Mouse (Mus musculus) brain, embryonic 18.5 days (tissue): ENCODE measurements around the gene E130208F15Rik.
A peak's percentile ranks its signal among the peaks of the same experiment; 100 is the strongest.

Experiments used
- DNase-seq: peaks from one replicate; pipeline ENCODE4 v3.0.0-alpha.2; 2012; ENCODE audit warnings: low read depth, low spot score

E130208F15Rik gene

DNA sequence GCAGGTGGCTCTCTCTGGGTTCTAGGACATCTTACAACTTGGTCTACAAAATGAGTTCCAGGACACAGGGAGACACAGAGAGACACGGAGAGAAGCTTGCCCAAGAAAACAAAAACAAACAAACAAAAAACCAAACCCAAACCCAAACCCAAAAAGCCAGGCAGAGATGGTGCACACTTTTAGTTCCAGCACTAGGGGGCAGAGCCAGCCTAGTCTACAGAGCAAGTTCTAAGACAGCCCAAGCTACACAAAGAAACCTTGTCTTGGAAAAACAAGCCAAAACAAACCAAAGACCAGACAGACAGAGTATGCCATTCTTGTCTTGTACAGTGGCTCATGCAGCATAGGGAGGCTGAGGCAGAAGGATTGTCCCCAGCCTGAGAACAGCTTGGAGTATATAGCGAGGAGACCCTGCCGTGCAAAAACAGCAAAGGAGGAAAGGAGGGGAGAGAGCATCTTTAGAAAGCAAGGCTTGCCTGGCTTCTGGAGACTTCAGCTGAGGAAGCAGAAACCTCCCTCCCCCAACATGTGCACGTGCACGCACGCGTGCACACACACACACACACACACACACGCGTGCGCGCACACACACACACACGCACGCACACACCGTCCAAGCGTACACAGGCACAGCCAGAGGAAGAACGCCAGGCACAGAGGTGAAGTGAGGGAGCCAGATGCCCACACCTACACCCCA is 15.3 kb upstream of the E130208F15Rik start:
- no peak for DNase-seq

DNA sequence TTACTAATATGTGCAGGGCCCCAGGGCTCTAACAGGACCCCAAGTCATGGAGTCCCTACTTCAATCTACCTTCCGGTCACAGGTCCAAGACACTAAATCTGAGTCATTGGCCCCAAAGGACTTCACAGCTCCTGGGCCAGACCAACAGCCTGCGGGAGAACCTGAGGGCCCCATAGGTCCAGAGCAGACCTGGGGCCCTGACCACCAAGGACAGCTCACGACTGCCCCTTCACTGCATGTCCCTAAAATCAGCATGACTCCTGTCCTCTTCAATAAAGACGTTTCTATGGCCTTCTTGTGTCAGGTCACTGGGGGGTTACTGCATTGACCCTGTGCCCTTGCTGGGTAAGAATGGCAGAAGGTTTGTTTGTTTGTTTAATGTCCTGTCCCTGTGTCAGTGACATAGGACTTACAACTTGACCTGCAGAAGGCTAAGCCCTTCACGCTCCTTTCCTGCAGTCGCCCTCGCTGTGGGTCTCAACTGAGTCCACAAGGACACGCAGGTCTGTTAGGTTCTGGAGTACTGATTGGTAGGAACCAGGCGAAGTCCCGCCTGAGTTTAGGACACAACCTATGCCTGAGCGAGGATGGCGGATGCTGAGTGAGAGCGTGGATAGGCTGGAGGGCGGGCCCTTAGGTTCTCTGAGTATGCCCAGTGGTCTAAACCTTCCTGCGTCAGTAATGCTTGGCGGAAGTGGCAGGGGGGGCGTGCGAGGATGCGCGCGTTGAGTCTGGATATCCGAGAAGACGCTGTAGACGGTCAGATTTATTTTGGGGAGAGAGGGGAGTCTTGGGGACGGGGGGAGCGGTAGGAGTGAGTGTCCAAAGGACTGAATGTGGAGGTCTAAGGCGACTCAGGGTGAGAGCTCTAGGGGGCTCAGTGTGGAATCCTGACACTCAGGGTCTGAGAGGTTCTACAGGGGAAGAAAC is 13.2 kb upstream of the E130208F15Rik start, which contains the start of gene Alkbh6:
TSS of gene Alkbh6 (plus strand) at position 642 of the 930 bp plus-strand sequence.
- DNase-seq: peak; percentile 94

DNA sequence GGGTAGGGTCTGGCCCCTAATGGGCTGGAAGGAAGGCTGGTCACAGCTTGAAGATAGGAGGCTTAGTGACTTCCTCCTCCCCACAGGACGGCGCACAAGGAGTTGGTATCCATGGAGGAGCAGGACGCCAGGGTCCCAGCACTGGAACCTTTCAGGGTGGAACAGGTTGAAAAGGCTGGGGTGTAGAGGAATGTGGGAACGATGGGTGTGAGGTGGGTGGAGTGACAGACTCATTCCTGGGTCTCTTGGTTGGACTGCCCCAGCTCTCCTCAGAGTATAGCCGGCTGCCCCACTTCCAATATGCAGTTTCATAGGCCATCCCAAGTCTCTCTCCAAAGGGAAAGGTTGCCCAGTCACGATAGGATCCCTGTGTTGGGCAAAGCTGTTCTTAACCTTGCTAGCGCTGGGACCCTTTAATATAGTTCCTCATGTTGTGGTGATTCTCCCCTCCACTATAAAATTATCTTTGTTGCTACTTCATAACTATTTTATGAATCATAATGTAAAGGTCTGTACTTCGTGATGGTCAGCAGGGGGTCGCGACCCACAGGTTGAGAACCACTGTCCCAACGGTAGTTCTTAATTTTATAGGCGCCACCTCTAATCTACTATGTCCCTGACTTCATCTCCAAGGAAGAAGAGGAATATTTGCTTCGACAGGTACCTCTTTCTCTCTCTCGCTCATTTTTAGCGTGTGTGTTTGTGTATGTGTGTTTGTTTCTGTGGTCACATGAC is 12.0 kb upstream of the E130208F15Rik start:
- DNase-seq: no peak

DNA sequence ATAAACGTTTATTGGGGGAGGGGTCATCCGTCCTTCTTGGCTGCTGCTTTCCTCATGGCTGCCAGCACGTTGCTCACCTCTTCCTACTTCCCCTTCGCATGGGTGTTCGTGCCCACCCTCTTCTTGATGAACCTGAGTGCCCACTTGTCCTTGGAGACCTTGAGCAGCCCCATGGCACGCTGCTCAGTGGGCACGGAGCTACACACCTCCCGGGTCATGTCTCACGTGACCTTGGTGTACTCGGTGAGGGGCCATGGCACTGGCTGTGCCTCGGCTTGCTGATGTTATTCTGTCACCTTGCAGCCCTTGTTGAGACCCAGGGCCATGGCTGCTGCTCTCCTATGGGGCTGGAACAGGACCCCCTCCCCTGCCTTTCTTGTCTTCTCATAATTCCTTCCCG is 11.4 kb upstream of the E130208F15Rik start:
- no peak for DNase-seq

DNA sequence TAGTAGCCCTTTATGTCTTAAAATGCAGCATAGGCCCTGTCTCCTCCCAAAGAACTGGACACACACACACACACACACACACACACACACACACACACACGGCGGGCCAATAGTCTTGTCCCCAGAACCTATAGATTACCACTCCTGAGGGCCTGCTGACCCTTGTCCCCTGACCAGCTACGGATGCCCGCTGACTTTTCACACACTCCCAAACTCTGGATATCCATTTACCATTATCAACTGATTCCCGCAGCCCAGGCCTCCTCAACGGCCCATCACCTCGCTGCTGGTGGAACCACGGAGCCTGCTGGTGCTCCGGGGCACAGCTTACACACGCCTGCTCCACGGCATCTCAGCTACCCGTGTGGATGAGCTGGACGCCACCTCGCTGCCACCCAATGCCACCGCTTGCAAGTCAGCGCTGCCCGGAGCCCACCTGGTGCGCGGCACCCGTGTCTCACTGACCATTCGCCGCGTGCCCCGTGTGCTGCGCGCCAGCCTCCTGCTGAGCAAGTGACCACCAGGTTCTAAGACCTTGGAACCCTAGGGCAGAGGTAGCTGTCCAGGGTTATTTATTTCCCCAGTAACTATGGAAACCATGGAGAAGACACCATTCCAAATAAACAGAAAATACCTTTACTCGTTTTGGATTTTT is 7.7 kb upstream of the E130208F15Rik start:
- no peak for DNase-seq

DNA sequence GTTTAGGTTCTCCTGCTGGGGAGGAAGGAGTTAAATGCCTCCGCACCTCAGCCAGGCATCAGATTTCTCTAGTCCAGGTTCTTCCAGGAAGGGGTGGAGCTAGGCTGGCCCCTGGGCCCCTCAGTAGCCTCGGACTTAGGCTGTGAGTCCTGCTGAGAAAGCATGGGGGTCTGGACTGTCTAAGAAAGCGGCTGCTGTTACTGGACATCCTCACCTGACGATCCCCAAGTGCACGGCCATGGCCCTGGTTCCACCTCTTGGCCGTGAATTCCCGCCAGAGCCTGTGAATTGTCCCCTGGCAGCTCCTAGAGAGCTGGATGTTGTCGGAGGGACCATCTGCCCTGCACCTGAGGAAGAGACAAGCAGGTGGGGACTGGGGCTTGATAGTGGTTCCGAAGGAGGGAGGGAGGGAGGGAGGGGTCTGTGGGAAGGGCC is 6.8 kb upstream of the E130208F15Rik start, which contains the start of gene Syne4:
TSS of gene Syne4 (plus strand) at position 87 of the 435 bp plus-strand sequence.
- DNase-seq: no peak

DNA sequence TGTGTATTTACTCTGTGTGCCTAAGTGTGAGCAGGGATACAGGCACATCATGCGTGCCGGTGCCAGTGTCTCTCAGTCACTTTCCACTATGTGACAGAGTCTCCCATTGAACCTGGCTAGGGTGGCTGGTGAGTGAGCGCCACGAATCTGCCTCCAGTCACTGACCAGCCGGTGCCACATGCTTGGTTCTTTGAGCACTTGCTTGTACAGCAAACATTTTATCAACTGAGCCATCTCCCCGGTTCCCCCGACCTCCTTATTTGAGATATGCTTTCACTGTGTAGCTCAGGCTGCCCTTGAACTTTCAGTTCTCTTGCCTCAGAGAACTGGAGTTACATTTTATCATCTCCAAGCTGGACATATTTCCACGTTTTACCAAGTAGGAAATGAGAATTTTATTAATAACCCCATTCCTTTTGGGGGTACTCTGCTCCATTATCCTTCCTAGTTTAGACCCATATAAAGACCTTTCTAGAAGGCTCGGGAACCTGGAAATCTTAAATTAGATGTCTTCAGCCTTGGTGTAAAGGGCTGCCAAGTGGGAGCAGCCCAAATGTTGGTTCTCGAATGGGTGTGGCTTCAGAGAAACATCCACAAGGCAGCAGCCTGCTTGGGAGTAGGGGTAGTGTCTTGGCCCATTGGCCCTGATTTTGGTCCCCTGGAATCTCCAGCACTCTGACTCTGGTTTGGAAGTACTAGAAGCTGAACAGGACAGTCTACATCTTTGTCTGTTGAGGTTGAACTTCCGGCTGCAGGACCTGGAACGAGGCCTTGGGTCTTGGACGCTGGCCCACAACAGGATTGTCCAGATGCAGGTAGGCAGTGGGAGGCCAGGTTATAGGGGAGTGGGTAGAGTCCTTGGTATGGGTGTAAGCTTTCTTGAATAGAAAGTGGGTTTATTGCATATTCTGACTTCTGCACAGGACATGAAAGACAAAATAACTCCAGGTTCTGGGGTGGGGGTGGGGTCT is 5.7 kb upstream of the E130208F15Rik start:
- DNase-seq: no peak

DNA sequence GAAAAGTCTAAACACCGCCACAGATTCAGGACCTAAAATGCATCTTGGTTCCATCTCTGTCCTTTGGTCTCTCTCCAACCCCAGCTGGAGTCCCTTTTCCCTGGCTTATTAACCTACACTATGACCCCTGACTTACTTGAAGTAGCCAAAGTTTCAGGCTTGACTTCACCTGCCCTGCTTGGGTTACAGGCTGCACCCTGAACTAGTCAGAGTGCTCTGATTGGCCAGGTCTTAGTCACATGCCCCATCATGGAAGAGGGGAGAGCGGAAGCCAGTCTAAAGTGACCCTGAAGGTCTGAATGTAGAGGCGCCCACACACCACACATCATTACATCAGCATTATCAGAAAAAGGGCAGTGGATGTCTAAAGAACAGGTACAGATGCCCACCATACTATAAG is 3.4 kb upstream of the E130208F15Rik start:
- no peak for DNase-seq

DNA sequence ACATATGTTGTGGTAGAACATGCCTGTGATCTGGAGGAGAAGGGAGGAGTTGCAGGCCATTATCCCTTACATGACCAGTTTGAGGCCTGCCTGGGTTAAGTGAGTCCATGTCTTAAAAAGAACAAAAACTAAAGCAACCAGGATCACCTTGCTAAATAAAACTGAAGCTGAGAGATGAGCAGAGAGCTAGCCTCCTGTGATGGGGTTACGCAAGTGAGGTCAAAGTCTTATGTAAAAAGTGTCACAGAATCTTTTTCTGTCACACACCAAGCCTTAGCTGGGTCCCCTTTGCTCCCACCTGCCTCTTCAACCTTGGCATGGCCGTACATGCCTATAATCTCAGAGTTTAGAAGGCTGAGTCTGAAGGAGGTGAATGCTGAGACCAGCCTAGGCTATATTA is 594 bp upstream of the E130208F15Rik start:
- no peak for DNase-seq

DNA sequence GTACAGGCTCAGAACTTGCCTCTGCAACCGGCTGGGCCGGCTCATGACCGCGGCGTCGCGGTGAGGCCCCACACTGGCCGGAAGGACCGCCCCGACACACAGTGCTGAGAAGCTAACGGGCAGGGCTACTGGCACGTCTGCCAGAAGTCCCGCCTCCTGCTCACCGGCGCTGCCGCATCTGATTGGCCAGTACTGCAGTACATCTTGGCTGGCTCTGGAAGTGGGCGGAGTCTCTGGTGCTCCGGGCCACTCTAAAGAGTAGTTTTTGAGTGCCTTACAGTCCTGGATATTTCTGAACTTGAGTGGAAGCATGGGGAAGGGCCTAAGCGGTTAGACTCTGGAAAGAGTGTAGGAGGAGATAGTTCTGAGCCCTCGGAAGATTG is 736 bp downstream of the E130208F15Rik start:
- DNase-seq: peak; percentile 87

DNA sequence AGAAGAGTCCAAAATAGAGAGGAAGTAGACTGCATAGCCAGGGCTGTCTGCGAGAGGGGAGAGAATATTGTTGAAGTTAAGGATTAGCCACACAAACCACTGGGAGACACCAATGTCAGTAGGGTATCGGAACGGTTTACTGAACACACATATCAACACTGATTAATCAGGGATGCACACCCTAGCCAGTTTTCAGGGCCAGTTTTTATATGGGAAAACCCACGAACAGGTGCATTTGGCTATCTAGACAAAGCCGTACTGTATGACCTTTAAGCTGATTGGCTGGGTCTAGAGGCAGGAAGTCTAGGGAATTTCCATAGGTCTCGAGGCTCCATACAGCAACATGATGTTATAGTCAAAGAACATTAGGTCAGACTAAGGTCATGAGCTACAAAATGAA is 1.3 kb downstream of the E130208F15Rik start:
- no peak for DNase-seq

DNA sequence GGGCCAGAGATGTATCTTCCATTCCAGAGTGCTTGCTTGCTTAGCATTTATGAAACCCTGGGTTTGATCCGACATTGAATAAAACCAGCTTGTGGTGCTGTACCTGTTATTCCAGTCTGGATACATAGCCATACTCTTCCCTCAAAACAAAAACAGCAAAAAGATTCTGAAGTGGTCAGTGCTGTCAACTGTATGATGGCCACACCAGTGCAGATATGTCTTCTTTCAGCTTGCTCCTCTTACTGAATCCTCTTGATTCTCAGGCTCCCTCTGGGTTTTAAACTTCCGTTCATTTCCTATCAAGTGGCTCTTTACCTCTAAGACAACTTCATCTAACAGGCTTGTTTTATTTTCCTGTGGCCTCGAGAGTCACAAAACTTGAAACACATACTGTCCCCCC is 2.3 kb downstream of the E130208F15Rik start, which contains the start of gene Sdhaf1:
TSS of gene Sdhaf1 (minus strand) at position 101 of the 400 bp plus-strand sequence.
- DNase-seq: no peak

DNA sequence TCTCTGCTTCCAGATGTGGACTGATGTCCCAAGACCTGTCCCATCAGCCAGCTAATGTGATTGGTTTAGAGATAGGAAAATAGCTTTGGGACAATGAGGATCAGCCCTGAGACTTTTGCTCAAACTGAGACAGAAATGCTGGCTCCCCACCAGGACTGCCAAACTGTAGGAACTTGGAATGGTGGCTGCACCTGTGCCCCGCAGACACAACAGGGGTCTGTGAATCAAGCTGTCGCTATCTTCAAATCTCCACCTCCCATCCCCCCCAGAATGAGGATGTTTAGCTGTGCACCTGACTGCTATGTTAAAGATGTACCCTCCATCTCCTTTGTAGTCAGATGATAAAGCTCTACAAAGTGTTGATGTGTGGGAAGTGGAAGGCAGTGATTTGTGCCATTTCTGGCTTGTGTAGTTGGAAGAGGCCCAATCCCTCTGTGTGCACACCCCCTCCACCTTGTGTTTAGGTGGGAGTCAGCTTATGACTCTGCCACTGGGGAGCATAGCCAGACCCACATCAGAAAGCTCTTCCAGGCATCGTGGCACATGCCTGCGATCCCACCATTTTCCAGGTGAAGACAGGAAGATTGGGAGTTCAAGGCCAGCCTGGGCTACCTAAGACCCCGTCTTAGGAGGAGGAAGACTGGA is 2.9 kb downstream of the E130208F15Rik start:
- DNase-seq: no peak

DNA sequence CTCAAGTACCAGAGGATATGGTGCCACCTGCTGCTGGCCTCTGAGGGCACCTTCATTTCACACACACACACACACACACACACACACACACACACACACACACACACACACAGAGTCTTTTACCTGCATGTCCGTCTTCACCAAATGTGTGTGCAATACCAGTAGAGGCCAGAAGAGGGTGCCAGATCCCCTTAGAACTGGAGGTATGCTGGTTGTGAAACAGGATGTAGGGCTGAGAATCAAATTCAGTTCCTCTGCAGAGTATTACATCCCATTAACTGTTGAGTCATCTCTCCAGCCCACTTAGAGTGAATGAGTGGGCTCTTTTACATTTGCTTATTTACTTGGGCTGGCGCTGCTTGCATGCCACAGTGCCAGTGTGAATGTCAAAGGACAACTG is 3.8 kb downstream of the E130208F15Rik start:
- no peak for DNase-seq

DNA sequence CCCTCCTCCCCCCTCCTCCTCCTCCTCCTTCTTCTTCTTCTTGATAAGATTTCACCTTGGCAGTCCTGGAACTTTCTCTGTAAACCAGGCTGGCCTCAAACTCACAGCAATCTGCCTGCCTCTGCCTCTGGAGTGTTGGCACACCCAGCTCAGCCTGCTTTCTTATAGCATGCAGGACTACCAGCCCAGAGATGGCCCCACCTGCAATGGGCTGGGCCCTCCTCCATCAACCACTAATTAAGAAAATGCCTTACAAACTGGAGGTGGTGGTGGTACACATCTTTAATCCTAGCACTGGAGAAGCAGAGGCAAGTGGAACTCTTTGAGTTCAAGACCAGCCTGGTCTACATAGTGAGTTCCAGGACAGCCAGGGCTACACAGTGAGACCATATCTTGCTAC is 4.9 kb downstream of the E130208F15Rik start:
- DNase-seq: no peak

DNA sequence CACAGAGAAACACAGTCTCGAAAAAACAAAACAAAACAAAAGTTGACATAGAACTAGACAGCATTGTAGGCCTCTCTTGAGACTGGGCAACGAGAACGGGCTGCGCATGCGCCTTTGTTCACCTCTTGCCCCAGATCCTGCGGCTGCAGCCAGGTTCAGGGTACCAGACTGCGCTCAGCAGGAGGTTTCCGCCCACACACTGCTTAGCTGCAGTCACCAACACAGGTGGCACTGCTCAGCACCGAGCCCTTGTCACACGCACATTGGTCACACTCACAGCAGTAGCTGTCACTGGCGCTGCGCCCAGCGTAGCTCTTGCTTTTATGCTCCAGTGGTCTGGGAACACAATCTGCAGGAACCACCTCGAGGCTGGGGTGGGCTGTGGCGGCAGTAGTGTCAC is 5.6 kb downstream of the E130208F15Rik start:
- no peak for DNase-seq

DNA sequence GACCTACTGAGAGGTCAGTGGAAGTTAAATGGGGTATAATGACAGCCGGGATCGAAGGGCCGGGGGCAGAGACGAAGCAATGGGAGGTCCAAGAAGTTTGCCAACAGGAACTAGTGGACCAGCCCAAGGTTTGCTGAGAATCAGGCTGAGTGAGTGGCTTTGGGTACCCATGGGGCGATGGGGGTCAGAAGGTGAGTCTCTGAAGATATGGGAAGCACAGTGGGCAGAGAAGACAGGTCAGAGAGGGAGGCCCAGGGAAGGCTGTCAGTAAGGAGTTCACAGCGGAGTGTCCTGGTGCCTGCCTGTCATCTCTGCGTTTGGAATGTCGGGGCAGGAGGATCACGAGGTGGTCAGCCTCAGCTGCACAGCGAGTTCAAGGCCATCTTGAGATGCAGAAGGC is 6.8 kb downstream of the E130208F15Rik start:
- no peak for DNase-seq

DNA sequence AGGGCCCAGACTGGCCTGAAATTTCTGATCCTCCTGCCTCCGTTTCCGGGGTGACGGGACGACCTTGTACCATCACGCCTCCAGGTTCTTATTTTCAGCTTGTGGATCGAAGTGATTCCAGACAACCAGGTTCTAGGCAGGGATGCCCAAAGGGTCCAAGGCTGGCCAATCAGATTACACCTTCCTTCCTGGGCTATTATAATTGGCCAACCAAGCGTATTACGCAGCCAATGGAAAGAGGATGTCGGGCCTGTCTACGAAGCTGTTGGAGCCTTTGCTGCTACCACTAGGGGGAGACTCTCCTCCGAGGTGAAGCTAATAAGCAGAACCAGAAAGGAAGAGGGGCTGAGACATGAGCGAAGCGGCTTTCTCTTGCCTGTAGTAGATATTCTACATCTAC is 10.3 kb downstream of the E130208F15Rik start:
- peak; percentile 89 for DNase-seq

DNA sequence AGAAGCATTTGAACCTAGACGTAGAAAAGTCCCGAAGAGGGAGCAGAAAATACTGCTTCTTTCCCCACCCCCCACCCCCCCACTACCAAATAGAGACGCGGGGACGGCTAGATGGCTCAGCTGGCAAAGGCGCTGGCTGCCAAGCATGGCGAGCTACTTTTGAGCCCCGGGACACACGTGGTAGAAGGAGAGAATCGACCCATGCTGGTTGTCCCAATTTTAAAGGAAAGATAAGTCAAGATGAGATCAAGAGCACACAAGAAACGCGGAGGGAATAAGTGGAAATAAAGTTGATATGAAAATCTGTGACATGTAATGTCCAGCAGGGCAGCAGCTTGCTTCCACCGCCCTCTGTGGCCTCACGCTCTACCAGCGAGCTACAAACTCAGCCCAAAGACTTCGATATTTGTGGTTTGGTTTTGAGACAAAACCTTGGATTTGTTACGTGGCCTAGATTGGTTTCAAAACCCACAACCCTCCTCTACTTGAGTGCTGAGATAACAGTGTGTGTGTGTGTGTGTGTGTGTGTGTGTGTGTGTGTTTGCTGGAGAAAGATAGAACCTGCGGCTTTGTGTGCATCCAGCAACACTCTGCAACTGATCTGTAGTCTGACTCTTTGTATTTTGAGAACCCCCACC is 11.2 kb downstream of the E130208F15Rik start:
- no peak for DNase-seq
